Mouse (Mus musculus) kidney, postnatal 0 days (tissue): ENCODE results near the gene Col6a6. TPM values are rescaled to one million over a fixed set of nuclear protein-coding genes. Genes with fewer than 3 reads are reported as not detected.

Experiments used
- ATAC-seq: fragments of 200-750 bp; cut with Nextera tagmentation; replicated peaks from 2 replicates; pipeline ENCODE4 v1.8.0; 2017; ENCODE audit warnings: low read depth, moderate number of reproducible peaks, moderate TSS enrichment, moderate library complexity; ENCODE audit not compliant: low FRiP score
- DNase-seq: peaks from one replicate; pipeline ENCODE4 v3.0.0-alpha.2; 2016; ENCODE audit warnings: low spot score
- H3K27ac ChIP-seq: fragments of 300-500 bp; sonication (generic); 2 replicates; pipeline ENCODE4 v1.5.1; 2014; ENCODE audit warnings: mild to moderate bottlenecking
- H3K27me3 ChIP-seq: fragments of 300-500 bp; sonication (generic); 2 replicates; pipeline ENCODE4 v1.6.1; 2014; ENCODE audit warnings: low read length, mixed read lengths; ENCODE audit not compliant: insufficient read depth
- H3K36me3 ChIP-seq: fragments of 300-500 bp; sonication (generic); 2 replicates; pipeline ENCODE4 v1.6.1; 2014; ENCODE audit warnings: low read length, mixed read lengths; ENCODE audit not compliant: insufficient read depth
- H3K4me1 ChIP-seq: fragments of 300-500 bp; sonication (generic); replicated peaks from 2 replicates; pipeline ENCODE4 v1.6.1; 2014; ENCODE audit warnings: antibody characterized with exemption, low read length, mixed read lengths; ENCODE audit not compliant: insufficient read depth
- H3K4me2 ChIP-seq: fragments of 300-500 bp; sonication (generic); 2 replicates; pipeline ENCODE4 v1.6.1; 2014; ENCODE audit warnings: mild to moderate bottlenecking, low read length, moderate library complexity, mixed read lengths
- H3K4me3 ChIP-seq: fragments of 300-500 bp; sonication (generic); replicated peaks from 2 replicates; pipeline ENCODE4 v1.5.1; 2014; ENCODE audit warnings: low read depth, low read length
- H3K9ac ChIP-seq: fragments of 300-500 bp; sonication (generic); 2 replicates; pipeline ENCODE4 v1.6.1; 2014; ENCODE audit warnings: low read depth, low read length
- H3K9me3 ChIP-seq: fragments of 300-500 bp; sonication (generic); replicated peaks from 2 replicates; pipeline ENCODE4 v1.6.1; 2016; ENCODE audit warnings: low read length, inconsistent platforms, mixed read lengths
- CTCF ChIP-seq: IDR thresholded peaks from 2 replicates; pipeline ENCODE4 v1.5.1; 2016; ENCODE audit warnings: antibody characterized with exemption, low read depth, mild to moderate bottlenecking, moderate library complexity
- WGBS: fragments of 180-500 bp; shearing (Covaris S2); extraction: QIAGEN DNeasy Blood & Tissue Kit; methylation state at CpG from one replicate; pipeline ENCODE4 v1.1.7; 2014; 5-methylcytosine and 5-hydroxymethylcytosine counted together
- polyA plus RNA-seq: library from polyadenylated mRNA; unstranded; fragments of >200 nt; fragmentation: Nextera tagmentation; extraction: Ambion mirVana; gene quantifications from 2 replicates; pipeline ENCODE4 v1.2.1, GENCODE M21; 2015

Gene Col6a6
- polyA plus RNA-seq, 1 experiment from 2014 or later: 0.21 TPM

- 93% methylated on average over 3 of the region's 3 CpGs for WGBS
- Histone ChIP-seq H3K27ac (no peak overlapping the region), H3K9ac (no peak overlapping the region), H3K4me1 (no peaks in the 10 kb centered on the region), H3K4me3 (no peak overlapping the region), H3K9me3 (no peaks in the 10 kb centered on the region), H3K36me3 (no peaks in the 10 kb centered on the region), H3K4me2 (no peak overlapping the region), H3K27me3 (no peaks in the 10 kb centered on the region)
- DNase-seq (no peak), ATAC-seq (no peak)
- TF ChIP-seq CTCF: no peak
Observed at GRCm38 (mm10) chr9:105712049-105712448, 115.9 kb downstream of the Col6a6 start.

GRCm38 (mm10) chr9:105705011-105705410 is 122.9 kb downstream of the Col6a6 start:
- whole genome bisulfite sequencing: 89% methylated on average over 1 of the region's 1 CpGs
- Histone ChIP-seq H3K9me3 (no peaks in the 10 kb centered on the region), H3K4me2 (no peak overlapping the region), H3K36me3 (no peaks in the 10 kb centered on the region), H3K27me3 (no peaks in the 10 kb centered on the region), H3K4me3 (no peak overlapping the region), H3K9ac (no peak overlapping the region), H3K4me1 (no peaks in the 10 kb centered on the region), H3K27ac (no peak overlapping the region)
- no peak for ATAC-seq
- no peak for TF ChIP-seq CTCF
- DNase-seq: no peak

GRCm38 (mm10) chr9:105704226-105704932 is 123.6 kb downstream of the Col6a6 start:
- Histone ChIP-seq H3K4me1 (no peaks in the 10 kb centered on the region), H3K27ac (no peak overlapping the region), H3K36me3 (no peaks in the 10 kb centered on the region), H3K4me2 (no peak overlapping the region), H3K9ac (no peak overlapping the region), H3K27me3 (no peaks in the 10 kb centered on the region), H3K4me3 (no peak overlapping the region), H3K9me3 (no peaks in the 10 kb centered on the region)
- DNase-seq: no peak
- ATAC-seq: no peak
- no peak for TF ChIP-seq CTCF
- 77% methylated on average over 16 of the region's 16 CpGs for WGBS

GRCm38 (mm10) chr9:105701966-105702365 is 126.0 kb downstream of the Col6a6 start:
- no peaks in the 10 kb centered on the region for H3K36me3 ChIP-seq
- no peak for ATAC-seq
- no peak for DNase-seq

GRCm38 (mm10) chr9:105700702-105701101 is 127.3 kb downstream of the Col6a6 start:
- ATAC-seq (no peak), DNase-seq (no peak)
- Histone ChIP-seq H3K4me1 (no peaks in the 10 kb centered on the region), H3K9me3 (no peaks in the 10 kb centered on the region), H3K9ac (no peak overlapping the region), H3K27ac (no peak overlapping the region), H3K27me3 (no peaks in the 10 kb centered on the region), H3K4me3 (no peak overlapping the region), H3K4me2 (no peak overlapping the region), H3K36me3 (no peaks in the 10 kb centered on the region)
- no peak for TF ChIP-seq CTCF
- WGBS: 67% methylated on average over 6 of the region's 6 CpGs

More at GRCm38 (mm10) chr9:105701966-105702365, 126.0 kb downstream of the Col6a6 start:
- 71% methylated on average over 9 of the region's 9 CpGs for WGBS
- Histone ChIP-seq H3K27me3 (no peaks in the 10 kb centered on the region), H3K27ac (no peak overlapping the region), H3K9ac (no peak overlapping the region), H3K9me3 (no peaks in the 10 kb centered on the region), H3K4me1 (no peaks in the 10 kb centered on the region), H3K4me3 (no peak overlapping the region), H3K4me2 (no peak overlapping the region)
- TF ChIP-seq CTCF: no peak

GRCm38 (mm10) chr9:105697764-105698396 is 130.1 kb downstream of the Col6a6 start:
- peak; percentile 66 for DNase-seq
- H3K27me3 ChIP-seq: no peaks in the 10 kb centered on the region
- ATAC-seq: no peak
- no peak overlapping the region for H3K9ac ChIP-seq
- no peak overlapping the region for H3K4me2 ChIP-seq
- no peaks in the 10 kb centered on the region for H3K36me3 ChIP-seq
- no peak overlapping the region for H3K4me3 ChIP-seq
- no peaks in the 10 kb centered on the region for H3K4me1 ChIP-seq
- no peaks in the 10 kb centered on the region for H3K9me3 ChIP-seq
- no peak overlapping the region for H3K27ac ChIP-seq
- WGBS: 31% methylated on average over 9 of the region's 9 CpGs
- no peak for TF ChIP-seq CTCF
